Mouse (Mus musculus) lung, adult 2 months (tissue): ENCODE results near the gene Agxt2.

ENCODE experiments used
- CTCF ChIP-seq: fragments of 200-500 bp; IDR thresholded peaks from 2 replicates; pipeline ENCODE4 v1.5.1; 2011; ENCODE audit warnings: mild to moderate bottlenecking, low read length, control low read depth; ENCODE audit not compliant: insufficient read depth
- POLR2A ChIP-seq: fragments of 200-500 bp; IDR thresholded peaks from 2 replicates; pipeline ENCODE4 v1.6.1; 2011; ENCODE audit warnings: low read depth, mild to moderate bottlenecking, control low read depth, low read length, borderline replicate concordance; ENCODE audit errors: extremely low read depth

DNA sequence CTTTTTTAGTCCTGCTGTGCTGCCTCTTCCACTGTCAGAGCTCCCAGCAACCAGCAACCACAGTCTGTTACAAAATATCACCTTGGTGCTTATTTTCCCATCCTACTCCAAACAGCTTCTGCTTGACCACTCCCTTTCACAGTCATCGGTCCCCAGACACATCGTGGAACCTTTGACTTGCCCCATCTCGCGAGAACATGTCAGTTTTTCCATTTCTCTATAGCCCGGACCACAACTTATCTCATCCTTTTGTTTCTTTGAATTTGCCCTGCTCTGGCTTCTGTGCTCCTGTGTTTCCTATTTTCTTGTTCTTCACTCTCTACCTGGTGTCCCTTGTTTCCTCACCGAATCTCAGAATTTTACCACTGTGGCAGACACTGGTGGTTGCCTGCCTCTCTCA is 67.8 kb downstream of the Agxt2 start:
- no peak for TF ChIP-seq POLR2A
- no peak for TF ChIP-seq CTCF
